Mouse (Mus musculus) olfactory bulb, adult 2 months (tissue): Measurements from ENCODE around the gene Twf2. TPM values are rescaled to one million over a fixed set of nuclear protein-coding genes. Genes with fewer than 3 reads are reported as not detected.

Source experiments
- H3K27ac ChIP-seq: fragments of 200-500 bp; 2 replicates; pipeline ENCODE4 v1.5.1; 2012; ENCODE audit warnings: low read depth, low read length; ENCODE audit not compliant: insufficient read depth
- H3K4me1 ChIP-seq: fragments of 200-500 bp; 2 replicates; pipeline ENCODE4 v1.6.1; 2012; ENCODE audit warnings: low read length; ENCODE audit not compliant: control insufficient read depth, insufficient read depth
- H3K4me3 ChIP-seq: fragments of 200-500 bp; 2 replicates; pipeline ENCODE4 v1.5.1; 2012; ENCODE audit warnings: mild to moderate bottlenecking, low read depth, low read length, moderate library complexity; ENCODE audit not compliant: insufficient read depth
- CTCF ChIP-seq: fragments of 200-500 bp; IDR thresholded peaks from 2 replicates; pipeline ENCODE4 v1.5.1; 2012; ENCODE audit warnings: low read depth, mild to moderate bottlenecking, low read length, moderate library complexity; ENCODE audit not compliant: insufficient read depth
- POLR2A ChIP-seq: fragments of 200-500 bp; IDR thresholded peaks from 2 replicates; pipeline ENCODE4 v1.6.1; 2012; ENCODE audit warnings: mild to moderate bottlenecking, low read depth, low read length, moderate library complexity; ENCODE audit not compliant: insufficient read depth
- WGBS: fragments of 180-500 bp; shearing (Covaris S2); methylation state at CpG from one replicate; pipeline ENCODE4 v1.1.7; 2018; 5-methylcytosine and 5-hydroxymethylcytosine counted together
- polyA plus RNA-seq: library from polyadenylated mRNA; stranded (reverse); fragments of >200 nt; gene quantifications from 2 replicates; pipeline ENCODE4 v1.2.4, GENCODE M21; 2012; ENCODE audit warnings: low replicate concordance; ENCODE audit not compliant: missing spikeins, insufficient read depth, insufficient read length

Twf2 gene
- polyA plus RNA-seq, 1 experiment = not detected

DNA sequence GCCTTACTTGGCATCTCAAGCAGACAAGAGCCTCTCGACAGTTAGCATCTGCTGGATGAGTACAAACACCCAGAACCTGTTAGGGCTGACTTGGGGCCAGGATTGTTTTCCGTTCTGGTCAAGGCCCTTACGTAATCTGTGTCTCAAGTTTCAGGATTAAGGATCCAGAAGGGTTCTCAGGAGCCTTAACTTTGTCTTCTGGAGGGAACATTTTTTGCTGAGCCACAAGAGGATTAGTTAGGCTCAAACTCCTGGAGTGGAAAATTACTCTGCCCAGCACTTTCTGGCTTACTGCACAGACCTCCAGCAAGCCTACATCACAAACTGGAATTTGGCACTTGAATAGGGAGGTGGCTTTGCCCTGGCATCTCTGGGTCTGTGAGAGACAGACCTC is 33.9 kb downstream of the Twf2 start:
- H3K27ac ChIP-seq = no peak overlapping the region
- 75% methylated on average over 3 of the region's 3 CpGs for WGBS
- no peak overlapping the region for H3K4me3 ChIP-seq
- H3K4me1 ChIP-seq = peaks cover 19% of the 10 kb centered on the region
- TF ChIP-seq POLR2A (no peak), CTCF (no peak)

DNA sequence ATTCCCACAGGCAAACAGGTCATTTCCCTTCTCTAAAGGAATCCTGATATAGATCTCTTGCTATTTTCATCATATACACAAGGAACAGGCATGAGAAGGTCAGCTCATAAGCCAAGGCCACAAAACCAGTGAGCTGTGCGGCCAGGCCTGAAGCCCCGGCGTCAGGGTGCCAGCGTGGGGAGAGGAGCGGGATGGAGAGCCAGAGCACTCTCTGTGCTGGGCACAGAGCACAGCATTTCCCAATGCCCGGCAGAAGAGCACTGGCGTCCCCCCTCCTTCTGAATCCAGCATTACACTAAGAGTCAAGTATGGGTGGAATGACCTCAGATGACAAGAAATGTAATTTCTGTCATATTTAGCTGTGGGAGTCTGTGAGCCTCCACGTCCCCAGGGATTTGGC is 34.5 kb downstream of the Twf2 start:
- WGBS = 82% methylated on average over 8 of the region's 8 CpGs
- peaks cover 19% of the 10 kb centered on the region for H3K4me1 ChIP-seq
- H3K4me3 ChIP-seq = no peak overlapping the region
- TF ChIP-seq CTCF (no peak), POLR2A (no peak)
- H3K27ac ChIP-seq = no peak overlapping the region

DNA sequence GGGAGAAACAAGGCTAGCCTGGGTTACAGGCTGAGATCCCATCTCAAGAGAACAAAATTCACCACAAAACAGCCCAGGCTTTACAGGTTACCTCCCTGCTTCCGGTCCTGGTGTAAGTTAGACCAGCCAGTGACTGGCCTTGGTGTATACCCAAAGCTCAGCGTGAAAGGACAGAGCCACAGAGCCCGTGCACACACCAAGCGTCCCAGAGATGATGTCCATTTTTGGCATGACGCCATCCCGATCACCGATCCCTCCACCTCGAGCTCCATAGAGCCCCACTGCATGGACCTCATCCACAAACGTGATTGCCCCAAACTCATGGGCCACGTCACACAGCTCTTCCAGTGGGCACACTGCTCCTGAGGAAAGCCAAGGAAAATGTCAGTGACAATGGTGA is 35.0 kb downstream of the Twf2 start:
- 95% methylated on average over 10 of the region's 10 CpGs for WGBS

DNA sequence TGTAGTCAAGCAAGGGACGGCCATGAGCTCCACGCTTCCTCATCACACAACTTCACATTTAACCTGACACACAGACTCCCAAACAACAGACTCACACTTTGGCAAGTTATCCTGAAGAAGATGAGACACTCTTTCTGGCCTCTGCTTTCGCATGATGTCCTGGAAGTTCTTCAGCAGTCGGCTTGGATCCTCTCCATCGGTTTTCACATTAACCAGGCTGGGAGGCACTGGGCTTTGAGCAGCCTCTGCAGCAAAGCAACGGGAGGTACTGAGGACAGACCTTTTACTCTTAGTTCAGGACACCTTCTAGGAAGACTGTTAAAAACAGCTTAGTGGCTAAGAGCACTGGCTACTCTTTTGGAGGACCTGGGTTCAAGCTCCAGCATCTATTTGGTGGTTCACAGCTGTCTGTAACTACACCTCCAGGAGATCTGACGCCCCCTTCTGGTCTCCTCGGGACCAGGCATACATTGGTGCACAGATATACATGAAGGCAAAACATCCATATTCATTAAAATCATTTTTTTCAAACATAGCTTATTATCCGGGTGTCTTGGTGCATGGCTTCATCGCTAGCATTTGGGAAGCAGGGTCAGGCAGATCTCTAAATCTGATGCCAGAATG is 38.7 kb downstream of the Twf2 start:
- no peak for TF ChIP-seq CTCF
- no peak for TF ChIP-seq POLR2A
- no peak overlapping the region for H3K27ac ChIP-seq
- H3K4me1 ChIP-seq = peaks cover 7% of the 10 kb centered on the region
- no peak overlapping the region for H3K4me3 ChIP-seq
- WGBS = 84% methylated on average over 10 of the region's 10 CpGs

More for the DNA sequence above, 35.0 kb downstream of the Twf2 start:
- no peak overlapping the region for H3K4me3 ChIP-seq
- peaks cover 19% of the 10 kb centered on the region for H3K4me1 ChIP-seq
- no peak overlapping the region for H3K27ac ChIP-seq
- no peak for TF ChIP-seq POLR2A
- TF ChIP-seq CTCF = no peak

DNA sequence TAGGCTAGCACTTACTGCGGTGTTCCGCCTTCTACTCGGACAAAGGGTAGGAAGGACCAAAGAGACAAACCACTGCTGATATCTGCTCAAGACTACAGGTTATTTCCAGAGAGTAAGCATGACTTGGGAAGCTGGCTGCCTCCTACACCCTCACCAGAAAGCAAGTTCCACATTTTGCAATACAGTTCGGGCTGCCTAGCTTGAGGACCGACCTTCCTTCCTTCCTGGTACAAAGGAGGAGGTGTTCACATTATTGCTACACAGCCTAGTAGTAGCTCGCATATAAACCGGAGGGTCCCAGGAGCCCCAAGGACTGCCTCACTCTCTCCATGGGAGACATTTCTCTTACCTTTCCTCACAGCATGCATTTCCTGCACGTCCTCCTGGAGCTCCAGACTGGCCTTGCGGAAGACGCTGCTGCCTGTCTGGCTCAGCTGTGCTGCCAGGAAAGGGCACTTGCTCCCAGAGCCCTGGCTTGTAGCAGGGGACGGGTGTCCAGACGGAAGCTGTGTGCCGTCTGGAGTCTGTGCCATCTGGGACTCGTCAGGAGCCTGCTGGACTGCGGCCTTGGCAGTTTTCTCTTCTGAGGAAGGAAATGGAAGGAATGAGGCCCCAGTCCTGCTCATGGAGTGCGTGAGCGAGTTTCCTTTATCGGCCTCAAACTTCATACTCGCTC is 40.0 kb downstream of the Twf2 start:
- peaks cover 10% of the 10 kb centered on the region for H3K4me1 ChIP-seq
- TF ChIP-seq POLR2A = no peak
- no peak for TF ChIP-seq CTCF
- H3K4me3 ChIP-seq = no peak overlapping the region
- H3K27ac ChIP-seq = no peak overlapping the region
- WGBS = 82% methylated on average over 19 of the region's 19 CpGs

DNA sequence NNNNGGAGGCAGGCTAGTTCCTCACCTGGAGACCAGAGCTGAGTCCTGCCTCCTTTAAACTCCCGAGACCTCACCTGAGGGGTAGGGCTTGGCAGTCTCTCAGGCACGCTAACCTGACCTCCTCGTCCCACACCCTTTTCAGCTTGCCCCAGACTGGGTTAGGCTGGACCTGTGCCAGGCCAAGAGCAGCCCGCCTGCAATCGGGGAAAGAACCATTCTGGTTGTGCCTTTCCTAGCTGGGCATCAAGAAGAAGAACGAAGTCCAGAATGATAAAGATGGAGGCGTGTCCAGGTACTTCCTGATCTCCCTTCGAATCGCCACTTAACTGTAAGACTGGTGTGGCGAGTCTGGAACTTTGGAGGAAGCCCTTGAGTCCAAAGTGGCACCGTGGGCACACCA is 46.6 kb downstream of the Twf2 start:
- TF ChIP-seq POLR2A = no peak
- TF ChIP-seq CTCF = no peak
- 84% methylated on average over 11 of the region's 11 CpGs for WGBS
- Histone ChIP-seq H3K4me1 (peaks cover 27% of the 10 kb centered on the region), H3K4me3 (no peak overlapping the region), H3K27ac (no peak overlapping the region)

DNA sequence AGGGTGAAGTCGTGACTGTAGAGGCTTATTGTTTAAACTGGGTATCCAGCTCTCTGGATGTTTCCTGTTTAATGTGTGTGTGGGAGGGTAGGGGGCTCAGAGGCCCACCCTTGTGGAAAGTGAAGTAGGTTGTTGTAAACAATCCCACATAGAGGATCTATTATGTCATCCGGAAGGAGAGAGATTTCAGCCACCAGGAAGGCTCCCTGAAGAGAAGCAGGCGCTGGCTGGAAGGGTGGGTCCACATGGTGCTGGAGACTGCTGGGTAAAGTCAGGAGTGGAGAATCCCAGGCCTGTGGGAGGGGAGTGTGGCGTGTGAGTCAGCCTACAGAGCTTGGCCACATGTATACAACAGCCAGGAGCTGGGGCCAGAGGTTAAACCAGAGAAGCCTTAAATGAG is 47.3 kb downstream of the Twf2 start:
- Histone ChIP-seq H3K27ac (no peak overlapping the region), H3K4me1 (peaks cover 27% of the 10 kb centered on the region), H3K4me3 (no peak overlapping the region)
- 46% methylated on average over 4 of the region's 4 CpGs for WGBS
- TF ChIP-seq CTCF (no peak), POLR2A (no peak)

DNA sequence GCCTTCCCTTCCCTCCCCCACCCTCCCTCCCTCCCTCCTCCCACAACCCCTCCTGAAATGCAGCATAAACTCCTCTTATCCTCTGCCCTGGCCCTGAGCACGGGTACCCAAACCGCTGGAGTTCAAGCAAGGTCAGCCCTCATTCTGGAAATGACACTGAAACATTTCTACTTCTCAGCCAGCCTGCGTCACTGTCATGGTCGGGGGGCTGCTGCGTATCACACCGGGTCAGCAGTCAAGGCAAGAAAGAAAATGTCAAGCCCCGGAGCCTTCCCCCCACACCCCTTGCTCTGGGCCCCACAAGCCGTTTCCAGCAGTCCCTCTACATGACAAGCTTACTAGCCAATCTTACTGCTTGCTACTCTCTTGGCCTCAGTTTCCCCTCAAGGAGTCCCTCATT is 48.2 kb downstream of the Twf2 start:
- H3K4me3 ChIP-seq = no peak overlapping the region
- no peak overlapping the region for H3K27ac ChIP-seq
- peaks cover 25% of the 10 kb centered on the region for H3K4me1 ChIP-seq
- whole genome bisulfite sequencing = 81% methylated on average over 8 of the region's 8 CpGs
- TF ChIP-seq CTCF = no peak

DNA sequence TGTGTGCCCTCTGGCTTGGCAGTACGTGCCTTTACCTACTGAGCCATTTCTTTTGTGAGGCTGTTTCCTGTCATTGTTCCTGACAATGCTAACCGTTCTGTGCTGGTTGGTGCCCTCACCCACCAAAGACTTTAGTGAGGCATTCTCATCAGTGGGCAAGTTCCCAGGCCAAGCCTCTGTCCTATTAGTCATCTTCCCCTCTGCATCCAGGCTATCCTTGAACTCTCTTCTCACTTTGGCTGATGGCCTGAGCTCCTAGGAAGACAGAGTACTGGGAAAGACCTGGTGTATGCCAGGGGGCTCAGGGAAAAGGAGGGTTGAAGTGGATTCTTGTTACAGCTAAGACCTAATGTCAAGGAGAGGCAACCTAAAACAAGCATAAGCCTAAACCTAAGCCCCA is 51.1 kb downstream of the Twf2 start:
- H3K27ac ChIP-seq = no peak overlapping the region
- WGBS = 69% methylated on average over 2 of the region's 2 CpGs
- peaks cover 10% of the 10 kb centered on the region for H3K4me1 ChIP-seq
- H3K4me3 ChIP-seq = no peak overlapping the region
- TF ChIP-seq POLR2A (no peak), CTCF (no peak)
